Mouse (Mus musculus): ENCODE data around the gene Trappc3. TPM values are rescaled to one million over a fixed set of nuclear protein-coding genes. Genes with fewer than 3 reads are reported as not detected.

Gene Trappc3
- polyA plus RNA-seq, 1 experiment from 2014 or later, result 45.4 TPM

DNA sequence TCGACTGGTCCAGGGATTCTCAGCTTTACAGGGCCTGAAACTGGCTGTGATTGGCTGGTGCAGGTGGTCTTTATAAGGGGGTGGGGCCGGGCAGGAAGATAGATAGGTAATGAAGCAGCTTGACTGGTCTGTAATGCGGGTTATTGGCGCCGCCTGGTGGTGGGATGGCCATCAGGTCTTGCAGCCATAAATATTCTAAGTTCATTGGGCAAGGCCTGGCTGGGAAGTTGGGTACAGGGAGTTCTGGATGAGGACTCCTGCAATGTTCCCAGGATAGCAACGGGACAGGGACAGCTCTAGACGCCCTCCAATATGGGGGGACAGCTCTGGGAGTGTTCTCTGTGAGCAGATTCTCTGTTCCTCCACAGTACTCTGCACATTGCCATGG, 47.8 kb downstream of the Trappc3 start:
- H3K4me1 ChIP-seq (ENCODE audit: control insufficient read depth, insufficient read depth, low read length), result no peaks in the 10 kb centered on the region
- no peak overlapping the region for H3K27ac ChIP-seq (ENCODE audit: low read depth, low read length)
- peak overlapping the region; percentile 12; the same call in 1 of the 2 replicates for H3K4me3 ChIP-seq (ENCODE audit: low read depth, low read length)
- no peaks in the 10 kb centered on the region for H3K9me3 ChIP-seq (ENCODE audit: control insufficient read depth, low read length)
- DNase-seq (ENCODE audit: low spot score), result peak; percentile 94
- H3K36me3 ChIP-seq (ENCODE audit: control insufficient read depth, insufficient read depth, low read length), result no peaks in the 10 kb centered on the region
- H3K4me2 ChIP-seq (ENCODE audit: low read depth), result peak overlapping the region; percentile 39
- 0% methylated on average over 7 of the region's 7 CpGs for WGBS
- no peak overlapping the region for H3K9ac ChIP-seq (ENCODE audit: low read length)
- no peaks in the 10 kb centered on the region for H3K27me3 ChIP-seq (ENCODE audit: control insufficient read depth, insufficient read depth, low read length)
- peak; percentile 78 for ATAC-seq (ENCODE audit: insufficient read depth, low FRiP score, low TSS enrichment)

DNA sequence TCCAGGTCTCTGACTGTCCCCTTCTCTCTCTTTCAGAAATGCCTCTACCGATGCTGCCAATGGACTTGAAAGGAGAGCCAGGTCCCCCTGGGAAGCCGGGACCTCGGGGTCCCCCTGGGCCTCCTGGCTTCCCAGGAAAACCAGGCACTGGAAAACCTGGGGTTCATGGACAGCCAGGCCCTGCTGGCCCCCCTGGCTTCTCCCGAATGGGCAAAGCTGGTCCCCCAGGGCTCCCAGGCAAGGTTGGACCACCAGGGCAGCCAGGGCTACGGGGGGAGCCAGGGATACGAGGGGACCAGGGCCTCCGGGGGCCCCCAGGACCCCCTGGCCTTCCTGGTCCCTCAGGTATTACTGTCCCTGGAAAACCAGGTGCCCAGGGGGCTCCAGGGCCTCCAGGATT, 48.2 kb downstream of the Trappc3 start:
- Histone ChIP-seq H3K4me3 (ENCODE audit: low read depth, low read length) (no peak overlapping the region), H3K9ac (ENCODE audit: low read length) (no peak overlapping the region), H3K36me3 (ENCODE audit: control insufficient read depth, insufficient read depth, low read length) (no peaks in the 10 kb centered on the region), H3K9me3 (ENCODE audit: control insufficient read depth, low read length) (no peaks in the 10 kb centered on the region), H3K27me3 (ENCODE audit: control insufficient read depth, insufficient read depth, low read length) (no peaks in the 10 kb centered on the region), H3K27ac (ENCODE audit: low read depth, low read length) (no peak overlapping the region), H3K4me2 (ENCODE audit: low read depth) (no peak overlapping the region), H3K4me1 (ENCODE audit: control insufficient read depth, insufficient read depth, low read length) (no peaks in the 10 kb centered on the region)
- ATAC-seq (ENCODE audit: insufficient read depth, low FRiP score, low TSS enrichment), result 0 out of 2 replicates have a peak, but pooled peaks have one; percentile 27
- WGBS, result 63% methylated on average over 7 of the region's 7 CpGs
- no peak for DNase-seq (ENCODE audit: low spot score)

DNA sequence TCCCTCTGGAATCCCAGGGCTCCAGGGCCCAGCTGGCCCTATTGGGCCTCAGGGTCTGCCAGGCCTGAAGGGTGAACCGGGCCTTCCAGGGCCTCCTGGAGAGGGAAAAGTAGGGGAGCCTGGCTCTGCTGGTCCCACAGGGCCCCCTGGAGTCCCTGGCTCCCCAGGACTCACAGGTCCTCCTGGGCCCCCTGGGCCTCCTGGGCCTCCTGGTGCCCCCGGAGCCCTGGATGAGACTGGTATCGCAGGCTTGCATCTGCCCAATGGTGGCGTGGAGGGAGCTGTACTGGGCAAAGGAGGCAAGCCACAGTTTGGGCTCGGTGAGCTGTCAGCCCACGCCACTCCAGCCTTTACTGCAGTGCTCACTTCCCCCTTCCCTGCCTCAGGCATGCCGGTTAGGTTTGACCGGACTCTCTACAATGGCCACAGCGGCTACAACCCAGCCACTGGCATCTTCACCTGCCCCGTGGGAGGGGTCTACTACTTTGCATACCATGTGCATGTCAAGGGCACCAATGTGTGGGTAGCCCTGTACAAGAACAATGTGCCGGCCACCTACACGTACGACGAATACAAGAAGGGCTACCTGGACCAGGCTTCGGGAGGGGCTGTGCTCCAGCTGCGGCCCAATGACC, 49.6 kb downstream of the Trappc3 start:
- Histone ChIP-seq H3K4me1 (ENCODE audit: control insufficient read depth, insufficient read depth, low read length) (no peaks in the 10 kb centered on the region), H3K9me3 (ENCODE audit: control insufficient read depth, low read length) (no peaks in the 10 kb centered on the region), H3K27me3 (ENCODE audit: control insufficient read depth, insufficient read depth, low read length) (no peaks in the 10 kb centered on the region), H3K4me3 (ENCODE audit: low read depth, low read length) (no peak overlapping the region), H3K9ac (ENCODE audit: low read length) (no peak overlapping the region), H3K36me3 (ENCODE audit: control insufficient read depth, insufficient read depth, low read length) (peaks cover 10% of the 10 kb centered on the region), H3K27ac (ENCODE audit: low read depth, low read length) (no peak overlapping the region), H3K4me2 (ENCODE audit: low read depth) (no peak overlapping the region)
- 83% methylated on average over 16 of the region's 16 CpGs for WGBS
- DNase-seq (ENCODE audit: low spot score) (no peak), ATAC-seq (ENCODE audit: insufficient read depth, low FRiP score, low TSS enrichment) (no peak)

DNA sequence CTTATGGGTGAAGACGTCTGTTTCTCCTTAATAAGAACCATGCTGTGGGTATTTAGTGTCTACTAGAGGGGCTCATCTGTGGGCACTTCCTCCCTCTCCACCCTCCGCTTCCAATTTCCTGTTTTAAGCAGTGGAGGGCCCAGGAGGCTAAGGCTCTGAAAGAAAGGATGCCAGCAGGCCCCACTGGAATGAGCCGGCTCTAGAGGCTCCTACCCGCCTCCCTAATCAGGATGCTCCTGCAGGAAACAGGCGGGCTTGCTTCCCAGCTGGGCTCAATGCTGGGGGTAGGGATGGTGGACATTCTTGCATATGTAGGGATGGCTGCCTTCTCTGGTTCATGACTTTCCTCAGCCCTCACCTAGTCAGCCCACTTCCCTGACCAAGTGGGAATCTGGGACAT, 51.1 kb downstream of the Trappc3 start:
- Histone ChIP-seq H3K9me3 (ENCODE audit: control insufficient read depth, low read length) (no peaks in the 10 kb centered on the region), H3K9ac (ENCODE audit: low read length) (no peak overlapping the region), H3K4me1 (ENCODE audit: control insufficient read depth, insufficient read depth, low read length) (no peaks in the 10 kb centered on the region), H3K27ac (ENCODE audit: low read depth, low read length) (no peak overlapping the region), H3K4me2 (ENCODE audit: low read depth) (no peak overlapping the region), H3K27me3 (ENCODE audit: control insufficient read depth, insufficient read depth, low read length) (no peaks in the 10 kb centered on the region), H3K36me3 (ENCODE audit: control insufficient read depth, insufficient read depth, low read length) (peaks cover 17% of the 10 kb centered on the region), H3K4me3 (ENCODE audit: low read depth, low read length) (no peak overlapping the region)
- 40% methylated on average over 5 of the region's 5 CpGs for WGBS
- ATAC-seq (ENCODE audit: insufficient read depth, low FRiP score, low TSS enrichment) (no peak), DNase-seq (ENCODE audit: low spot score) (no peak)

DNA sequence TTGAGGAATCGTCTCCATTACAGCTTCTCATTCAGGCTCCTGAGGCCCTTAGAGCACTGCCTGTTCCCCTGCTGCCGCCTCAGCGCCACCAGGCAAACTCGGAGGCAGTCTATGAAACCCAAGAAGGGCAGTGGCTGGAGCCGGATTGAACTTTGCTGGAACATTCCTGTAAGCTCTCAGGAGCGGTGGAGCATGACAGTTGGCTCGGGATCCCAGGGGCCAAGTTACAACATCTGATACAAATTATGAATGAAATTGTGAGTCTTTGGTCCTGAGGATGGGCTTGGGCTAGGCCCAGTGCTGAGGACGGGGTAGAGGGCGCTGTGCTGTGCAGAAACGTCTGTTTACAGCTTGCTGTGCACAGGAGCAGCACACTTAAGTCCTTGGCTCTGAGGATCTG, 52.3 kb downstream of the Trappc3 start:
- WGBS, result 48% methylated on average over 10 of the region's 10 CpGs
- H3K27ac ChIP-seq (ENCODE audit: low read depth, low read length), result no peak overlapping the region
- no peaks in the 10 kb centered on the region for H3K4me1 ChIP-seq (ENCODE audit: control insufficient read depth, insufficient read depth, low read length)
- no peak overlapping the region for H3K4me3 ChIP-seq (ENCODE audit: low read depth, low read length)
- no peaks in the 10 kb centered on the region for H3K27me3 ChIP-seq (ENCODE audit: control insufficient read depth, insufficient read depth, low read length)
- H3K9me3 ChIP-seq (ENCODE audit: control insufficient read depth, low read length), result no peaks in the 10 kb centered on the region
- no peak for ATAC-seq (ENCODE audit: insufficient read depth, low FRiP score, low TSS enrichment)
- peaks cover 17% of the 10 kb centered on the region for H3K36me3 ChIP-seq (ENCODE audit: control insufficient read depth, insufficient read depth, low read length)
- peak; percentile 38 for DNase-seq (ENCODE audit: low spot score)
- no peak overlapping the region for H3K4me2 ChIP-seq (ENCODE audit: low read depth)
- no peak overlapping the region for H3K9ac ChIP-seq (ENCODE audit: low read length)

DNA sequence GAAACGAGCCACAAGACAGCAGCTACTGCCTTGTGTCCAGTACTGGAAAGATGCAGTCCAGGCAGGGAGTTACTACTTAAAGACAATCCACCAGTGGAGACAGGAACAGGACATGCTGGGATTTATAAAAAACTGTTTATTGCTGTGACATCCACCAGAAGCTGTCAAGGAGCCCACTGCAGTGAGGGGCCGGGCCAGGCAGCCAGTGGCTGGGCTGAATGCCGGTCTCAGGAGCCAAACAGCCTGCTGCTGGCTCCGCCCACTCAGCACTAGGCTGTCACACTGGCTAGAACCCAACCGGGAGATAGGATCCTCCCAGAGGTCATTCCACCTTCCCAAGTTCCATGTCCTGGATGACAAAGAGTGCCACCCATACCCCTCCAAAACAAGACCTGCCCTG, 53.8 kb downstream of the Trappc3 start:
- 50% methylated on average over 5 of the region's 5 CpGs for WGBS
- H3K4me3 ChIP-seq (ENCODE audit: low read depth, low read length), result no peak overlapping the region
- H3K36me3 ChIP-seq (ENCODE audit: control insufficient read depth, insufficient read depth, low read length), result peaks cover 17% of the 10 kb centered on the region
- H3K9me3 ChIP-seq (ENCODE audit: control insufficient read depth, low read length), result no peaks in the 10 kb centered on the region
- H3K4me2 ChIP-seq (ENCODE audit: low read depth), result no peak overlapping the region
- H3K27ac ChIP-seq (ENCODE audit: low read depth, low read length), result no peak overlapping the region
- peaks cover 7% of the 10 kb centered on the region; the same call in 1 of the 2 replicates for H3K4me1 ChIP-seq (ENCODE audit: control insufficient read depth, insufficient read depth, low read length)
- no peak overlapping the region for H3K9ac ChIP-seq (ENCODE audit: low read length)
- no peaks in the 10 kb centered on the region for H3K27me3 ChIP-seq (ENCODE audit: control insufficient read depth, insufficient read depth, low read length)
- no peak for DNase-seq (ENCODE audit: low spot score)
- ATAC-seq (ENCODE audit: insufficient read depth, low FRiP score, low TSS enrichment), result no peak

DNA sequence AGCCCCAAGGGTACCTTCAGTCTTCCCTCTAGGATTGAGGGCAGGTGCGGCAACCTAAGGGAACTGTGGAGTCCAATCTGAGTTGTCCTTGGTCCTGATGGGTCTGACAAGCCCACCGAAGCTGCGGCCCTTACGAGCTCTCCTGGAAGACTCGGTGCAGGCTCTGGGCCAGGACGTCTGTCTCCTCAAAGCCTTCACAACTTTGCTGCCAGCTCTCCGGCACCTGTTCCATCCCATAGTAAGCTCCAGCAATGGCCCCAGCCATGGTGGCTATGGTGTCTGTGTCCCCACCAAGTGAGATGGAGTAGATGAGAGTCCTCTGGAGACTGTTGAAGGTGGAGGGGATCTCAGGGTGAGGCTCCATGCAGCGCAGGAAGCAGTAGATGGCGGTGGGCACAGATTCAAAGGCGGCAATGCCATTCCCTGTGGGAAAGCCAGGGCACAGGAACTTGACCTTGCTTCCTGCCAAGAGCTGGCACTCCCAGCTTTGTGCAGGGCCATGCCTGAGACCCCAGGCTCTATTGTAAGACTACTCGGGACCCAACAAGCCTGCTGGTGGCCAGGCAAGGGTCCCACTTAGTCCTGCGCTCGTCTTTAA, 54.4 kb downstream of the Trappc3 start:
- peaks cover 17% of the 10 kb centered on the region for H3K36me3 ChIP-seq (ENCODE audit: control insufficient read depth, insufficient read depth, low read length)

DNA sequence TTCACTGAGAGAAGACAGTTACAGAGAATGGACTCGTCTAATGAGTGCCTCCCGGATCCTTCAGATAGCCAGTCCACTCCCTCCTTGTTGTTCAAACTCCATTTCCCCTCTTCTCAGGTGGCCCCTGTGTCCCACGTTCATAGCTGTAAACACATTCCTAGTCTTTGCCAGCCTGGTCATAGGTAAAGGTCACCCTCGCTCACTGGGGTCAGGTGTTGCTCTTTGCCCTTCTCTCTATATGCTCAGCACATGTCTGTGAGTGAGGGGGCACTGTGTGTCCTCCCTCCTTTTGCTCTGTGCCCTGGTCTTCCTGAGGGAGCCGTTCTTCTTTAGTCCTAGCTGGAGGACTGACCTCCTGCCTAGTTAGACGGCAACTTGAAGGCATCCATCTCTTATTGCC, 57.7 kb downstream of the Trappc3 start:
- Histone ChIP-seq H3K9ac (ENCODE audit: low read length) (no peak overlapping the region), H3K9me3 (ENCODE audit: control insufficient read depth, low read length) (no peaks in the 10 kb centered on the region), H3K36me3 (ENCODE audit: control insufficient read depth, insufficient read depth, low read length) (peaks cover 17% of the 10 kb centered on the region), H3K27ac (ENCODE audit: low read depth, low read length) (no peak overlapping the region), H3K4me2 (ENCODE audit: low read depth) (no peak overlapping the region), H3K4me3 (ENCODE audit: low read depth, low read length) (no peak overlapping the region), H3K27me3 (ENCODE audit: control insufficient read depth, insufficient read depth, low read length) (peaks cover 8% of the 10 kb centered on the region), H3K4me1 (ENCODE audit: control insufficient read depth, insufficient read depth, low read length) (peaks cover 7% of the 10 kb centered on the region; the same call in 1 of the 2 replicates)
- 95% methylated on average over 6 of the region's 6 CpGs for WGBS
- DNase-seq (ENCODE audit: low spot score) (no peak), ATAC-seq (ENCODE audit: insufficient read depth, low FRiP score, low TSS enrichment) (no peak)

More for the DNA sequence above, 54.4 kb downstream of the Trappc3 start:
- Histone ChIP-seq H3K4me3 (ENCODE audit: low read depth, low read length) (no peak overlapping the region), H3K4me2 (ENCODE audit: low read depth) (no peak overlapping the region), H3K27ac (ENCODE audit: low read depth, low read length) (no peak overlapping the region), H3K27me3 (ENCODE audit: control insufficient read depth, insufficient read depth, low read length) (no peaks in the 10 kb centered on the region), H3K4me1 (ENCODE audit: control insufficient read depth, insufficient read depth, low read length) (peaks cover 7% of the 10 kb centered on the region; the same call in 1 of the 2 replicates), H3K9ac (ENCODE audit: low read length) (no peak overlapping the region), H3K9me3 (ENCODE audit: control insufficient read depth, low read length) (no peaks in the 10 kb centered on the region)
- WGBS, result 95% methylated on average over 13 of the region's 13 CpGs
- ATAC-seq (ENCODE audit: insufficient read depth, low FRiP score, low TSS enrichment) (no peak), DNase-seq (ENCODE audit: low spot score) (no peak)
